Mouse (Mus musculus): Measurements from ENCODE around the gene Dst.

DNA sequence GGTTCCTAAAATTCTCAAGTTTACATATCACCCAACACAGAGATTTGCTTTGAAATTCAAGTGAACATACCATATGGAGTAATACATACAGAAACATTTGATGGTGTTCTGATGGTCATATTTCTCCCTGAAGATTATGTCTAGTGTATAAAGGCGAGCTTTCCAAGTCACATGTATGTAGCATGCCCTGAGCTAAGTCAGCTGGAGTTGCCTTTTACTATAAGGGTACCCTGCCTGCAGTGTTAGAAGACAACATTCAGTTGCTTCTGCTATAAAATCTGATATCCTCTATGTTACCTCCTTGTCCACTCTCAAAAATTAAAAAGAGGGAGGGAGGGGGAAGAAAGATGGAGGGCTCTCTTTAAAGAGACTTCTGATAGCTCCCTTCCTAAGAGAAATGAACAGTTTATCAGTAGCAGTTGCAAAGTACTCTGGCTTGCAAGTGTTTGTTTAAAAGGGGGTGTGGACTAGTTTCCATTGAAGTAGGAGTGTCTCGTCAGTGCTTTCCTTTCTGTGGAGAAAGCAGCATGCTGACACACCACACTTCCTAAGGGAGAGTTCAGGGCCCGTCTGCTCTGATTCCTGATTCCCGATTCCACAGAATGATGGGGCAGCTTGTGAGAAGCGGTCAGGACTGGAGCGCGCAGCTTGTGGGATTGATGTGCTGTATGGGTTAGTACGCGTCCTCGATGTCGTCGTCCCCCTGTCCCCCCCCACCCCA lies 168.8 kb downstream of the Dst start:
- TF ChIP-seq POLR2A (IDR thresholded peaks at IDR 0.05; ENCODE audit: borderline replicate concordance, control insufficient read depth, low read depth, low read length), result no peak
- no peak for TF ChIP-seq CTCF (IDR thresholded peaks at IDR 0.05; ENCODE audit: control insufficient read depth, insufficient read depth, low read length)
